9 mouse cellular contexts compared by ENCODE assay signal in the genomic region with DNA sequence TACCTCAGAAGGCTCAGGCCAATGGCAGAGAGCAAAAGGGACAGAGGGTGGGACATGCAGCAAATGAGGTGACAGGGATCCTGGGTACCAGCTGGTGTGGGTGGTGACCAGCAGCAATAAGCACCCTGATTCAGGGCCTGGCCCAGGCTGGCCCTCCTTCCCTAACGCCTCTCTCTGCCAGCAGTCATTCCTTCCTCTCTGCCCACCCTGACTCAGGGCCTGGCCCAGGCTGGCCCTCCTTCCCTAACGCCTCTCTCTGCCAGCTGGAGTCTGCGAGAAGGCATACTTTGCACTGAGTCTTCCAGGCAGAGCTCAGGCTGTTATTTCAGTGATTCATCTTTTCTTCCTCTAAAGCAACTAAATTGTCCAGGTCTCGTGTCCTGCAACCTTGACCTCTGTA. TPM values are rescaled to one million over a fixed set of nuclear protein-coding genes. Genes with fewer than 3 reads are reported as not detected.
DNase-seq lines count a peak whose midpoint lies in the region; ATAC-seq and TF ChIP-seq lines count a peak whose summit lies in the region.
"Had no signal": no experiment of that assay in that cellular context is flagged by ENCODE, and none has a peak within 500 bp of the region (broad histone marks: within the 10 kb centered on the region; RNA-seq: fewer than 3 reads in every experiment).

No protein-coding gene starts in this region.

- WGBS in kidney, adult 2 months, result 62% methylated on average over 4 of the region's 4 CpGs
- WGBS in forebrain, embryonic 13.5 days, result 60% methylated on average over 4 of the region's 4 CpGs
- WGBS in hindbrain, embryonic 11.5 days, result 45% methylated on average over 4 of the region's 4 CpGs
- WGBS in midbrain, embryonic 16.5 days, result 57% methylated on average over 4 of the region's 4 CpGs

- no peak for TF ChIP-seq CTCF in kidney, adult 2 months (conservative IDR thresholded peaks at IDR 0.05; ENCODE audit: insufficient read depth, insufficient read length, low read depth, low read length)

- DNase-seq in kidney, adult 2 months, result no peak
- DNase-seq in kidney, adult 9 months, result no peak
- peak; percentile 34 for DNase-seq in adrenal gland, postnatal 10 days
- DNase-seq in hindbrain, embryonic 11.5 days (ENCODE audit: low spot score), result no peak
- no peak for DNase-seq in urinary bladder, postnatal 10 days (ENCODE audit: low spot score)
- no peak for DNase-seq in B cell, adult 2 months

- ATAC-seq in forebrain, embryonic 13.5 days, result peak; percentile 43; the same call in 1 of the 2 replicates
- ATAC-seq in hindbrain, embryonic 11.5 days (ENCODE audit: low FRiP score), result peak; percentile 60
- peak; percentile 55; the same call in 1 of the 2 replicates for ATAC-seq in midbrain, embryonic 16.5 days

- TF ChIP-seq POLR2A in kidney, adult 2 months (IDR thresholded peaks at IDR 0.05; ENCODE audit: low read depth, low read length), result no peak

- H3K4me1 ChIP-seq in kidney, adult 2 months (ENCODE audit: control insufficient read depth, insufficient read depth, low read length), result no peaks in the 10 kb centered on the region
- H3K4me1 ChIP-seq in forebrain, embryonic 13.5 days, result peaks cover 21% of the 10 kb centered on the region
- H3K4me1 ChIP-seq in hindbrain, embryonic 11.5 days (replicated peaks; ENCODE audit: control insufficient read depth, insufficient read depth, low read length), result no peaks in the 10 kb centered on the region
- peaks cover 25% of the 10 kb centered on the region for H3K4me1 ChIP-seq in midbrain, embryonic 16.5 days (ENCODE audit: control insufficient read depth, insufficient read depth, low read length)

- H3K36me3 ChIP-seq in kidney, adult 2 months (ENCODE audit: control insufficient read depth, insufficient read depth, low read length), result no peaks in the 10 kb centered on the region
- no peaks in the 10 kb centered on the region for H3K36me3 ChIP-seq in forebrain, embryonic 13.5 days (ENCODE audit: poor library complexity, severe bottlenecking)
- no peaks in the 10 kb centered on the region for H3K36me3 ChIP-seq in hindbrain, embryonic 11.5 days (ENCODE audit: control insufficient read depth, insufficient read depth, low read length)
- no peaks in the 10 kb centered on the region for H3K36me3 ChIP-seq in midbrain, embryonic 16.5 days (ENCODE audit: control insufficient read depth, insufficient read depth, low read length)
- H3K36me3 ChIP-seq: neural tube, embryonic 12.5 days had no signal

- no peak overlapping the region for H3K4me3 ChIP-seq in kidney, adult 2 months (ENCODE audit: insufficient read depth, low read depth, low read length)
- H3K4me3 ChIP-seq in forebrain, embryonic 13.5 days, result no peak overlapping the region
- no peak overlapping the region for H3K4me3 ChIP-seq in hindbrain, embryonic 11.5 days (ENCODE audit: low read depth, low read length)
- H3K4me3 ChIP-seq in midbrain, embryonic 16.5 days (ENCODE audit: low read depth, low read length), result no peak overlapping the region
- H3K4me3 ChIP-seq: neural tube, embryonic 12.5 days had no signal

- no peak overlapping the region for H3K4me2 ChIP-seq in forebrain, embryonic 13.5 days
- no peak overlapping the region for H3K4me2 ChIP-seq in hindbrain, embryonic 11.5 days (replicated peaks; ENCODE audit: low read depth, low read length)
- H3K4me2 ChIP-seq in midbrain, embryonic 16.5 days (ENCODE audit: low read length), result no peak overlapping the region
- H3K4me2 ChIP-seq: neural tube, embryonic 12.5 days had no signal

- H3K27ac ChIP-seq in kidney, adult 2 months (ENCODE audit: insufficient read depth, low read depth, low read length), result peak overlapping the region; percentile 53
- peak overlapping the region; percentile 37; the same call in 1 of the 2 replicates for H3K27ac ChIP-seq in forebrain, embryonic 13.5 days
- H3K27ac ChIP-seq in hindbrain, embryonic 11.5 days (ENCODE audit: low read depth, low read length), result peak overlapping the region; percentile 36; the same call in 1 of the 2 replicates
- 0 out of 2 replicates have a peak overlapping the region, but pooled peaks have one; percentile 5 for H3K27ac ChIP-seq in midbrain, embryonic 16.5 days (ENCODE audit: low read length)
- H3K27ac ChIP-seq: neural tube, embryonic 12.5 days had no signal

- H3K27me3 ChIP-seq in kidney, adult 2 months (replicated peaks; ENCODE audit: control insufficient read depth, insufficient read depth, low read length), result no peaks in the 10 kb centered on the region
- no peaks in the 10 kb centered on the region for H3K27me3 ChIP-seq in forebrain, embryonic 13.5 days
- H3K27me3 ChIP-seq in hindbrain, embryonic 11.5 days (ENCODE audit: control insufficient read depth, insufficient read depth, low read length), result no peaks in the 10 kb centered on the region
- no peaks in the 10 kb centered on the region for H3K27me3 ChIP-seq in midbrain, embryonic 16.5 days (ENCODE audit: control insufficient read depth, insufficient read depth, low read depth, low read length)
- H3K27me3 ChIP-seq: neural tube, embryonic 12.5 days had no signal

- H3K9me3 ChIP-seq in forebrain, embryonic 13.5 days (replicated peaks), result no peaks in the 10 kb centered on the region
- no peaks in the 10 kb centered on the region for H3K9me3 ChIP-seq in hindbrain, embryonic 11.5 days (ENCODE audit: control insufficient read depth, low read length)
- no peaks in the 10 kb centered on the region for H3K9me3 ChIP-seq in midbrain, embryonic 16.5 days (replicated peaks; ENCODE audit: control insufficient read depth, low read length, poor library complexity, severe bottlenecking)
- H3K9me3 ChIP-seq: neural tube, embryonic 12.5 days had no signal

- H3K9ac ChIP-seq in forebrain, embryonic 13.5 days, result no peak overlapping the region
- no peak overlapping the region for H3K9ac ChIP-seq in hindbrain, embryonic 11.5 days (ENCODE audit: low read depth, low read length)
- no peak overlapping the region for H3K9ac ChIP-seq in midbrain, embryonic 16.5 days (ENCODE audit: low read depth, low read length)
- H3K9ac ChIP-seq: neural tube, embryonic 12.5 days had no signal

RNA-seq across cellular contexts. Expression of gene Efr3b, which starts 31.5 kb away (rescaled TPM):
- polyA plus RNA-seq in kidney, adult 2 months (2012; rRNA removed), result 1.6 and 2.1 TPM in 2 replicates
- total RNA-seq in adrenal gland, postnatal 10 days (2021), result 1 to 10 TPM; 3.9 to 6.7 TPM
- 20.7 and 24.4 TPM in 2 replicates for polyA plus RNA-seq in forebrain, embryonic 13.5 days (2015; fragmentation: Nextera tagmentation; extraction: Ambion mirVana)
- polyA plus RNA-seq in hindbrain, embryonic 11.5 days (2014; fragmentation: Nextera tagmentation; extraction: Ambion mirVana), result 11.2 and 14.5 TPM in 2 replicates
- polyA plus RNA-seq in midbrain, embryonic 16.5 days (2015; fragmentation: Nextera tagmentation; extraction: Ambion mirVana), result 48.4 and 53.6 TPM in 2 replicates

RNA-seq across cellular contexts. Expression of gene Pomc, which starts 52.4 kb away (rescaled TPM):
- polyA plus RNA-seq in kidney, adult 2 months (2012; rRNA removed), result 0.38 and 1.1 TPM in 2 replicates
- 1 to 10 TPM in 1 of 2 experiments, under 1 TPM in 1; 0.45 to 1.1 TPM for total RNA-seq in adrenal gland, postnatal 10 days (2021)
- 13.1 and 24.1 TPM in 2 replicates for polyA plus RNA-seq in forebrain, embryonic 13.5 days (2015; fragmentation: Nextera tagmentation; extraction: Ambion mirVana)
- polyA plus RNA-seq in hindbrain, embryonic 11.5 days (2014; fragmentation: Nextera tagmentation; extraction: Ambion mirVana), result 6.8 and 7.1 TPM in 2 replicates
- 5.2 and 7.2 TPM in 2 replicates for polyA plus RNA-seq in midbrain, embryonic 16.5 days (2015; fragmentation: Nextera tagmentation; extraction: Ambion mirVana)
